Mouse (Mus musculus): ENCODE measurements around the gene Cela2a. TPM values are rescaled to one million over a fixed set of nuclear protein-coding genes. Genes with fewer than 3 reads are reported as not detected.

Gene Cela2a
- polyA plus RNA-seq, 1 experiment from 2014 or later: not detected

GRCm38 (mm10) chr4:141845999-141846398 lies 20.0 kb upstream of the Cela2a start, which contains the start of gene Ctrc:
Gene Ctrc (minus strand): TSS chr4:141846359.
- H3K9me3 ChIP-seq (replicated peaks): no peaks in the 10 kb centered on the region
- ATAC-seq: no peak
- H3K27me3 ChIP-seq (replicated peaks): no peaks in the 10 kb centered on the region
- no peak within 1 kb of the TSS for H3K4me2 ChIP-seq
- H3K27ac ChIP-seq: no peak within 1 kb of the TSS
- no peak within 1 kb of the TSS for H3K4me3 ChIP-seq
- H3K36me3 ChIP-seq: no peaks in the 10 kb centered on the region
- H3K9ac ChIP-seq: no peak within 1 kb of the TSS
- 65% methylated on average over 6 of the region's 6 CpGs for WGBS (ENCODE audit: insufficient replicate concordance)
- H3K4me1 ChIP-seq: no peaks in the 10 kb centered on the region

DNA sequence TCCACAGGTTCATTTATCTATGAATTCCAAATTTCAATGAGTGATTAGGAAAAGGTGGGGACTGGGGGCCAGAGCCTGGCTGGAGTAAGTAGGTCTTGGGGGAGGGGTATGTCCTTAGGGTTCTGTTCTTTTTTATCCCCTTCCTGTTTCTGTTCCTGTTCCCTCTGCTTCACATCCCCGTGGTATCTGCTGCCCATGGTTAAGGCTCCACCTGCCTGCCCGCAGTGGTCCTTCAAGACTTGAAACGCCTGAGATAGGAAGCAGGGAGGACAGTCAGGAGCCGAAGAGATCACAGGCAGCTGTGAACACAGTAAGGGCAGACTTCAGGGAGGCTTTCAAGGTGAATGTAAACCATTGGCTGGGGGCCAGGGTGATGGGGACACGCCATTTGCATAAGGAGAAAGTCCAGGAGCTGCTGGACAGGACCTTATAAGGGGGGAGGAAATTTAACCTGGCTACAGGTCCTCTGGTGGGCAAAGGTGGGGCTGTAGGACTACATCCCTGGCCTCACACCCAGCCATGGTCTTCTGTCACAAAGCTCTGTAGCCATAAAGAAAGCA lies 8.7 kb upstream of the Cela2a start:
- Histone ChIP-seq H3K27me3 (replicated peaks) (peaks cover 16% of the 10 kb centered on the region; the same call in 1 of the 2 replicates), H3K9ac (no peak overlapping the region), H3K4me1 (no peaks in the 10 kb centered on the region), H3K36me3 (no peaks in the 10 kb centered on the region), H3K4me2 (no peak overlapping the region), H3K9me3 (replicated peaks) (no peaks in the 10 kb centered on the region), H3K27ac (no peak overlapping the region), H3K4me3 (no peak overlapping the region)
- ATAC-seq: no peak
- WGBS (ENCODE audit: insufficient replicate concordance): 36% methylated on average over 5 of the region's 5 CpGs

DNA sequence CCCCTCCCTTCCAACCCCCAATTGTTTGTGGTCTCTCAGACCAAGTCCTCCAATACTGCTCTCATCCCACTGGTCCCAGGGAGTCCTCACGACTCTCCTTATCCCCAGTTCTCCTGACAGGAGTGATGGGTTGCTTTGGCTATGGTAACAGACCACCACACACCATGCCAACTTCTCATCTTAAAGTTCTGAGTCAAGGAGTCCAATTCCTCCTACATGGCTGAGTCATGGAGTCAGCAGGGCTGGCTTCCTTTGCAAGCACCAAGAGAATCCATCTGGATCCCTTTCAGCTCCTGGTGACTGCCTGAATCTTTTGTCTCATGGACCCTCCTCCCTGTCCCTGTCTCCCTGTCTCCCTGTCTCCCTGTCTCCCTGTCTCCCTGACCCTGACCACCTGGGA lies 8.0 kb upstream of the Cela2a start:
- ATAC-seq: no peak
- no peak overlapping the region for H3K9ac ChIP-seq
- 28% methylated on average over 1 of the region's 1 CpGs for WGBS (ENCODE audit: insufficient replicate concordance)

DNA sequence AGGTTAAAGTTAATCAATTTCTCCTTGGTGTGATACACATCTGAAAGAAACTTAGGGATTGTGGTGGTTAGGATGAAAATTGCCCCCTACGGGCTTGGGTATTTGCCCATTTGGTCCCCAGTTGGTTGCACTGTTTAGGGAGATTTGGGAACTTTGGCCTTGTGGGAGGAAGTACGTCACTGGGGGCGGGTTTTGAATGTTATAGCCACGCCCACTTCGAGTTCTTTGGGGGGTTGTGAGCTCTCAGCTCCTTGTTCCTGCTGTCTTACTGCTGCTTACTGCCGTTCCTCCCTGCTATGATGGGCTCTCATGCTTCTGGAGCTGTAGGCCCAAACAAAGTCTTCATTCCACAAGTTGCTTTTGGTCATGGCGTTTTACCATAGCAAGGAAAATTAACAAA lies 5.4 kb upstream of the Cela2a start:
- Histone ChIP-seq H3K9ac (no peak overlapping the region), H3K4me3 (no peak overlapping the region), H3K9me3 (replicated peaks) (no peaks in the 10 kb centered on the region), H3K27ac (no peak overlapping the region), H3K4me2 (no peak overlapping the region), H3K4me1 (no peaks in the 10 kb centered on the region), H3K36me3 (no peaks in the 10 kb centered on the region), H3K27me3 (replicated peaks) (peaks cover 16% of the 10 kb centered on the region; the same call in 1 of the 2 replicates)
- no peak for ATAC-seq
- WGBS (ENCODE audit: insufficient replicate concordance): 63% methylated on average over 7 of the region's 7 CpGs

More for the DNA sequence above, 8.0 kb upstream of the Cela2a start:
- no peaks in the 10 kb centered on the region for H3K36me3 ChIP-seq
- H3K27ac ChIP-seq: no peak overlapping the region
- no peaks in the 10 kb centered on the region for H3K9me3 ChIP-seq (replicated peaks)
- H3K4me3 ChIP-seq: no peak overlapping the region
- H3K4me1 ChIP-seq: no peaks in the 10 kb centered on the region
- H3K27me3 ChIP-seq (replicated peaks): peaks cover 16% of the 10 kb centered on the region; the same call in 1 of the 2 replicates
- H3K4me2 ChIP-seq: no peak overlapping the region

DNA sequence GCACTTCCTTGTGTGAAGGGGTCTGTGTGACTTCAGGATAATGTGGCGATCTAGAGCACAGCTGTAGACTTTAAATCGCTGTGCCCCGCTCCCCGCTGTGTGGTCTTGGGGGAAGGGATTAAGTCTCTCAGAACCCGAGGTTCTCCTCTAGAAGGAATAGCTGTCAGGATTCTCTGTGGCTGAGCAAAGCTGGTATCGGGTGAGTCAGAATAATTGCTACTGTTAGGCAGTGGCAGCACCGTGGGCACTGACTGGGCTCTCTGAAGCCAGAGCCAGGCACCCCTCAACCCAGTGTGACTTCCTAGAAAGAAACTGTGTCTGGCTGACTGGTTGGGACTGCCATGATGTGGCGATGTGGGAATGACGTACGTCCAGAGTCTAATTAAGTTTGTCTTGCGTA lies 4.4 kb upstream of the Cela2a start:
- H3K9ac ChIP-seq: no peak overlapping the region
- H3K4me2 ChIP-seq: no peak overlapping the region
- H3K27ac ChIP-seq: no peak overlapping the region
- no peaks in the 10 kb centered on the region for H3K4me1 ChIP-seq
- no peak for ATAC-seq
- 61% methylated on average over 11 of the region's 11 CpGs for WGBS (ENCODE audit: insufficient replicate concordance)
- H3K9me3 ChIP-seq (replicated peaks): no peaks in the 10 kb centered on the region
- 0 out of 2 replicates have a peak, but pooled peaks cover 16% of the 10 kb centered on the region for H3K27me3 ChIP-seq (replicated peaks)
- H3K36me3 ChIP-seq: no peaks in the 10 kb centered on the region
- H3K4me3 ChIP-seq: no peak overlapping the region

- Histone ChIP-seq H3K9ac (no peak overlapping the region), H3K36me3 (no peaks in the 10 kb centered on the region), H3K27ac (no peak overlapping the region), H3K4me3 (no peak overlapping the region), H3K9me3 (replicated peaks) (no peaks in the 10 kb centered on the region), H3K4me2 (no peak overlapping the region), H3K4me1 (peaks cover 3% of the 10 kb centered on the region), H3K27me3 (replicated peaks) (0 out of 2 replicates have a peak, but pooled peaks cover 5% of the 10 kb centered on the region)
- WGBS (ENCODE audit: insufficient replicate concordance): 41% methylated on average over 4 of the region's 4 CpGs
- no peak for ATAC-seq
Measured at GRCm38 (mm10) chr4:141828177-141828576, 2.2 kb upstream of the Cela2a start.

DNA sequence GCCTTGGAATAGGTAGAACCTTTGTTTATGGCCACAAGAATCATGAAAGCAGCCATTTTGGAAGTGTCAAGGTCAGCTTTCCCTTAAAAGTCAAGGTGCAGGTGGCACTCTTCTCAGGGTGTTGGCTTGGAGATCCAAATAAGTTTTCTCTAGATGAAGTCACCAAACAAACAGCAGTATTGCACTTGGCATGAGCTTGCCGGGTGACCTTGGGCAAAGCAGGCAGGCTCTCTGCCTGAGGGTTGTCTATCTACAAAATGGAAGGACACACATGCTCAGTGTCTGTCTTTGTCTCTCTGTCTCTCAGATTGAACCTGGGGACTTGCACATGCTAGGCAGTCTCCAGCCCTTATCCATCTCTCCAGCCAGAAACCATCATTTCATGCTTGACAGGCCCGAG lies 1.4 kb upstream of the Cela2a start:
- H3K9ac ChIP-seq: no peak overlapping the region
- ATAC-seq: no peak
- H3K4me1 ChIP-seq: peaks cover 11% of the 10 kb centered on the region
- no peak overlapping the region for H3K4me2 ChIP-seq
- H3K36me3 ChIP-seq: no peaks in the 10 kb centered on the region
- WGBS (ENCODE audit: insufficient replicate concordance): 63% methylated on average over 2 of the region's 2 CpGs
- H3K27ac ChIP-seq: no peak overlapping the region
- 0 out of 2 replicates have a peak, but pooled peaks cover 5% of the 10 kb centered on the region for H3K27me3 ChIP-seq (replicated peaks)
- H3K4me3 ChIP-seq: no peak overlapping the region
- no peaks in the 10 kb centered on the region for H3K9me3 ChIP-seq (replicated peaks)

DNA sequence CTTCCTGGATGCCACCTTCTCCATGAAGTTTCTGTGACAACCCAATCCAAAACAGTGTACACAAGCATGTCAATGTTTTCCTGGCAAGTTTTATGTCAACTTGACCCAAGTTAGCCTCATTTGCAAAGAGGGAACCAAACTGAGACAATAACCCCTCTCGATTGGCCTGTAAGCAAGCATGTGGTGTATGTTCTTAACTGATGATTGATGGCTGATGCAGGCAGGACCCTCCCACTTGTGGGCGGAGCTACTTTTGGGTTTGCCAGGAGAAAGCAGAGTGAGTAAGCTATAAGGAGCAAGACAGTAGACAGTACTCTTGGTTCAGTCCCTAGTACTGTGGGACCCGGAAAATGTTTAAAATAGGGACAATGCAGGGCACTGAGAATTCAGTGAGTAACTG lies 3.0 kb downstream of the Cela2a start:
- Histone ChIP-seq H3K9me3 (replicated peaks) (no peaks in the 10 kb centered on the region), H3K9ac (no peak overlapping the region), H3K4me1 (peaks cover 17% of the 10 kb centered on the region), H3K27me3 (replicated peaks) (0 out of 2 replicates have a peak, but pooled peaks cover 4% of the 10 kb centered on the region), H3K4me2 (no peak overlapping the region), H3K4me3 (no peak overlapping the region), H3K36me3 (no peaks in the 10 kb centered on the region), H3K27ac (no peak overlapping the region)
- ATAC-seq: peak; percentile 82
- WGBS (ENCODE audit: insufficient replicate concordance): 33% methylated on average over 3 of the region's 3 CpGs

GRCm38 (mm10) chr4:141822089-141822488 lies 3.9 kb downstream of the Cela2a start:
- H3K27me3 ChIP-seq (replicated peaks): 0 out of 2 replicates have a peak, but pooled peaks cover 4% of the 10 kb centered on the region
- H3K36me3 ChIP-seq: no peaks in the 10 kb centered on the region
- ATAC-seq: no peak
- H3K4me3 ChIP-seq: no peak overlapping the region
- H3K4me2 ChIP-seq: no peak overlapping the region
- no peak overlapping the region for H3K9ac ChIP-seq
- H3K4me1 ChIP-seq: peaks cover 17% of the 10 kb centered on the region
- H3K9me3 ChIP-seq (replicated peaks): no peaks in the 10 kb centered on the region
- no peak overlapping the region for H3K27ac ChIP-seq
- WGBS (ENCODE audit: insufficient replicate concordance): 61% methylated on average over 10 of the region's 10 CpGs

DNA sequence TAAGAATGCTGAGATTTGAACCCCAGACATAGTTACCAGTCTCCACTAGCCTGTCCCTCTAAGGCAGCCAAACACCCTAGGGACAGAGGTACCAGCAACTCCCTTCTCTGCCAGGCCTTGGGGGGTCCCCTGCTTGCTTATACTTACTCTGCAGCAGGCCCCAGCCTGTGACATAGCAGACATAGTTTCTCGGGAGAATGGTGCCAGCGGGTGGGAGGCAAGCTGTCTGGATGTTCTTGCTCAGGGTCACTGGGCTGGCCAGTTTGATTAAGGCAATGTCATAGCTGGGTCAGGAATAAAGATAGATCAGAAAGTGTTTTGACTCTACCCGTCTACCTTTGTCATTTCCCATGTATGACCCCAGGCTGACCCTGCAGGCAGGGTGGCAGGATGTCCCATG lies 4.8 kb downstream of the Cela2a start:
- WGBS (ENCODE audit: insufficient replicate concordance): 71% methylated on average over 3 of the region's 3 CpGs
- no peak overlapping the region for H3K4me3 ChIP-seq
- peaks cover 17% of the 10 kb centered on the region for H3K4me1 ChIP-seq

GRCm38 (mm10) chr4:141819316-141819715 lies 6.6 kb downstream of the Cela2a start:
- ATAC-seq: no peak
- 0 out of 2 replicates have a peak, but pooled peaks cover 4% of the 10 kb centered on the region for H3K27me3 ChIP-seq (replicated peaks)
- no peak overlapping the region for H3K9ac ChIP-seq
- H3K27ac ChIP-seq: no peak overlapping the region
- 73% methylated on average over 7 of the region's 7 CpGs for WGBS (ENCODE audit: insufficient replicate concordance)
- no peaks in the 10 kb centered on the region for H3K9me3 ChIP-seq (replicated peaks)
- no peak overlapping the region for H3K4me2 ChIP-seq
- H3K4me3 ChIP-seq: no peak overlapping the region
- peaks cover 17% of the 10 kb centered on the region for H3K4me1 ChIP-seq
- peaks cover 20% of the 10 kb centered on the region for H3K36me3 ChIP-seq

More for the DNA sequence above, 4.8 kb downstream of the Cela2a start:
- no peak for ATAC-seq
- no peak overlapping the region for H3K27ac ChIP-seq
- no peaks in the 10 kb centered on the region for H3K9me3 ChIP-seq (replicated peaks)
- 0 out of 2 replicates have a peak, but pooled peaks cover 4% of the 10 kb centered on the region for H3K27me3 ChIP-seq (replicated peaks)
- no peak overlapping the region for H3K4me2 ChIP-seq
- peaks cover 1% of the 10 kb centered on the region for H3K36me3 ChIP-seq
- no peak overlapping the region for H3K9ac ChIP-seq

DNA sequence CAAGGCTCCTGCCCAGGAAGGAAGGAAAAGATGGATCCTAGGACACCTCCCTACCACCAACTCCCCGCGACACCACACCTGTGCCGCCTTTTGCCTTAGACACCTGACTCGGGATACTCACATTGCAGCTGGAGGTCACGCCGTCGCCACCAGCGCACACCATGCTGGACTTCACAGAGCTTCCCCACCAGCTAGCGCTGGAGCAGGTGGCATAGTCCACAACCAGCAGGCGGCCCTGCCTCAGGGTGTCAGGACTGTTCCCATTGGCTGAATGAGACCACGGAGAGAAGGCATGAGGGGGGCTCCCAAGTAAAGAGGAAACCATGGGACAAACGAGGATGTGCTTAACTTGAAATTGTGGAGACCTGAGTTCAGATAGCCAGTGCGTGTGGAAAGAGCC lies 7.1 kb downstream of the Cela2a start:
- ATAC-seq: no peak
- 0 out of 2 replicates have a peak, but pooled peaks cover 4% of the 10 kb centered on the region for H3K27me3 ChIP-seq (replicated peaks)
- no peak overlapping the region for H3K9ac ChIP-seq
- no peak overlapping the region for H3K4me3 ChIP-seq
- no peak overlapping the region for H3K4me2 ChIP-seq
- peaks cover 17% of the 10 kb centered on the region for H3K4me1 ChIP-seq
- 76% methylated on average over 13 of the region's 13 CpGs for WGBS (ENCODE audit: insufficient replicate concordance)
- H3K36me3 ChIP-seq: peaks cover 24% of the 10 kb centered on the region
- no peak overlapping the region for H3K27ac ChIP-seq
- H3K9me3 ChIP-seq (replicated peaks): no peaks in the 10 kb centered on the region

GRCm38 (mm10) chr4:141817706-141818105 lies 8.3 kb downstream of the Cela2a start:
- no peak overlapping the region for H3K4me3 ChIP-seq
- H3K9ac ChIP-seq: no peak overlapping the region
- H3K9me3 ChIP-seq (replicated peaks): no peaks in the 10 kb centered on the region
- 72% methylated on average over 10 of the region's 10 CpGs for WGBS (ENCODE audit: insufficient replicate concordance)
- peaks cover 36% of the 10 kb centered on the region for H3K36me3 ChIP-seq
- 0 out of 2 replicates have a peak, but pooled peaks cover 4% of the 10 kb centered on the region for H3K27me3 ChIP-seq (replicated peaks)
- ATAC-seq: no peak
- H3K4me2 ChIP-seq: no peak overlapping the region
- peaks cover 10% of the 10 kb centered on the region for H3K4me1 ChIP-seq
- no peak overlapping the region for H3K27ac ChIP-seq

Data from liver, embryonic 12.5 days (tissue).